Mouse (Mus musculus) forebrain, embryonic 16.5 days (tissue): ENCODE data around the gene Josd1. TPM values are rescaled to one million over a fixed set of nuclear protein-coding genes. Genes with fewer than 3 reads are reported as not detected.

Source experiments
- ATAC-seq: fragments of 200-750 bp; cut with Nextera tagmentation; 2 replicates; pipeline ENCODE4 v1.8.0; 2017; ENCODE audit warnings: mild to moderate bottlenecking, moderate library complexity
- H3K27ac ChIP-seq: fragments of 300-500 bp; sonication (generic); 2 replicates; pipeline ENCODE4 v1.5.1; 2014; ENCODE audit warnings: low read length, control low read depth
- H3K27me3 ChIP-seq: fragments of 300-500 bp; sonication (generic); replicated peaks from 2 replicates; pipeline ENCODE4 v1.6.1; 2014; ENCODE audit warnings: low read length; ENCODE audit not compliant: control insufficient read depth, insufficient read depth
- H3K36me3 ChIP-seq: fragments of 300-500 bp; sonication (generic); 2 replicates; pipeline ENCODE4 v1.6.1; 2014; ENCODE audit not compliant: control insufficient read depth, insufficient read depth
- H3K4me1 ChIP-seq: fragments of 300-500 bp; sonication (generic); replicated peaks from 2 replicates; pipeline ENCODE4 v1.6.1; 2014; ENCODE audit warnings: low read length; ENCODE audit not compliant: control insufficient read depth, insufficient read depth
- H3K4me2 ChIP-seq: fragments of 300-500 bp; sonication (generic); 2 replicates; pipeline ENCODE4 v1.6.1; 2014; ENCODE audit warnings: mild to moderate bottlenecking, low read length, control low read depth
- H3K4me3 ChIP-seq: fragments of 300-500 bp; sonication (generic); replicated peaks from 2 replicates; pipeline ENCODE4 v1.5.1; 2014; ENCODE audit warnings: mild to moderate bottlenecking, low read length, control low read depth
- H3K9ac ChIP-seq: fragments of 300-500 bp; sonication (generic); replicated peaks from 2 replicates; pipeline ENCODE4 v1.6.1; 2014; ENCODE audit warnings: low read depth, low read length, control low read depth
- H3K9me3 ChIP-seq: fragments of 300-500 bp; sonication (generic); 2 replicates; pipeline ENCODE4 v1.6.1; 2016; ENCODE audit warnings: low read length; ENCODE audit not compliant: control insufficient read depth
- WGBS: fragments of 180-500 bp; shearing (Covaris S2); extraction: QIAGEN DNeasy Blood & Tissue Kit; methylation state at CpG from one replicate; pipeline ENCODE4 v1.1.7; 2014; 5-methylcytosine and 5-hydroxymethylcytosine counted together
- polyA plus RNA-seq: library from polyadenylated mRNA; unstranded; fragments of >200 nt; fragmentation: Nextera tagmentation; extraction: Ambion mirVana; gene quantifications from 2 replicates; pipeline ENCODE4 v1.2.1, GENCODE M21; 2015

Josd1 gene
- polyA plus RNA-seq, 1 experiment from 2014 or later = 24.5 TPM

DNA sequence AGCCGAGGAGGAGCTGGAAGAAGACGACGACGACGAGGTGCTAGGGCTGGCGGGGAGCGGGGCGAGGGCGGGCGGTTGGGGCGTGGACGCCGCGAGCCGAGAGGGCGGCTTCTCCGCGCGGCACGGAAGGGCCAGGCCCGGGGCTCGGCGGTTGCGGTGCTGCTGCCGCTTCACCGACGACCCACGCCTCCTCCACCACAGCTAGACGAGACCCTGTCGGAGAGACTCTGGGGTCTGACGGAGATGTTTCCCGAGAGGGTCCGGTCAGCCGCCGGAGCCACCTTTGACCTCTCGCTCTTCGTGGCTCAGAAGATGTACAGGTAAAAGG, 16.8 kb downstream of the Josd1 start:
- Histone ChIP-seq H3K27me3 (no peaks in the 10 kb centered on the region), H3K27ac (0 out of 2 replicates have a peak overlapping the region, but pooled peaks have one; percentile 30), H3K36me3 (peaks cover 25% of the 10 kb centered on the region), H3K4me3 (peak overlapping the region; percentile 77), H3K4me2 (peak overlapping the region; percentile 60), H3K9me3 (no peaks in the 10 kb centered on the region), H3K9ac (peak overlapping the region; percentile 68), H3K4me1 (peaks cover 7% of the 10 kb centered on the region)
- under 1% methylated on average over 37 of the region's 37 CpGs for WGBS
- peak; percentile 57 for ATAC-seq

DNA sequence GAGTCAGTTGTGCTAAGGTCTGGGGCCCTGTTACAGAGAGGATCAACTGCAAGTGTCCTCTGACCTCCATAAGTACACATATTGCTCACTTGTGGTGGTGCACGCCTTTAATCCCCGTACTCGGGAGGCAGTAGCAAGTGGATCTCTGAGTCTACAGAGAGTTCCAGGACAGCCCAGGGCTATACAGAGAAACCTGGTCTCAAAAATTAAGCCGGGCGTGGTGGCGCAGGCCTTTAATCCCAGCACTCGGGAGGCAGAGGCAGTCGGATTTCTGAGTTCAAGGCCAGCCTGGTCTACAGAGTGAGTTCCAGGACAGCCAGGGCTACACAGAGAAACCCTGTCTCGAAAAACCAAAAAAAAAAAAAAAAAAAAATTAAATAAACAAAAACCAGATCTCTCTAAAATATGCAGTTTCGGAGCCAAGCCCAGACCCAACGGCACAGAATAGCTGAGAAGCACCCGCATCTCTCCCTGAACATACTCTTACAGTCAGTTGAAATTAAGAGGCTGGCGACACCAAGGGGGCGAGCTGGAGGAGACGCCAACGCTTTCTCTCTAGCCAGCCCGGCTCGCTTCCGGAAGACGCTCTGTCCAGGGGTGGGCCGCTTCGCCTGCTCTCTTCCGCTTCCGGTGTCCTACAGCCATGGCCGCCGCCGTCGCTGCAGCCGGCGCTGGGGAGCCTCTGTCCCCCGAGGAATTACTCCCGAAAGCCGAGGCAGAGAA, 17.3 kb downstream of the Josd1 start, which contains the start of gene Tomm22:
Gene Tomm22 (plus strand): TSS at position 613 of the 723 bp plus-strand sequence.
- peak within 1 kb of the TSS; percentile 68 for H3K9ac ChIP-seq
- peaks cover 7% of the 10 kb centered on the region for H3K4me1 ChIP-seq
- no peaks in the 10 kb centered on the region for H3K27me3 ChIP-seq
- H3K36me3 ChIP-seq = peaks cover 26% of the 10 kb centered on the region
- no peaks in the 10 kb centered on the region for H3K9me3 ChIP-seq
- 18% methylated on average over 32 of the region's 33 CpGs for WGBS
- ATAC-seq = peak; percentile 99
- peak within 1 kb of the TSS; percentile 77 for H3K4me3 ChIP-seq
- H3K4me2 ChIP-seq = peak within 1 kb of the TSS; percentile 60
- H3K27ac ChIP-seq = 0 out of 2 replicates have a peak within 1 kb of the TSS, but pooled peaks have one; percentile 30

GRCm38 (mm10) chr15:79669195-79669594, 18.5 kb downstream of the Josd1 start:
- no peak overlapping the region for H3K27ac ChIP-seq
- H3K4me1 ChIP-seq = peaks cover 7% of the 10 kb centered on the region
- WGBS = 72% methylated on average over 10 of the region's 10 CpGs
- H3K9me3 ChIP-seq = no peaks in the 10 kb centered on the region
- no peak for ATAC-seq
- H3K9ac ChIP-seq = no peak overlapping the region
- peaks cover 16% of the 10 kb centered on the region for H3K36me3 ChIP-seq
- H3K27me3 ChIP-seq = no peaks in the 10 kb centered on the region
- H3K4me2 ChIP-seq = no peak overlapping the region
- H3K4me3 ChIP-seq = no peak overlapping the region

- H3K27me3 ChIP-seq = no peaks in the 10 kb centered on the region
- no peak for ATAC-seq
- H3K9me3 ChIP-seq = no peaks in the 10 kb centered on the region; the same call in 1 of the 2 replicates
- no peak overlapping the region for H3K4me2 ChIP-seq
- H3K36me3 ChIP-seq = peaks cover 13% of the 10 kb centered on the region
- no peak overlapping the region for H3K4me3 ChIP-seq
- H3K4me1 ChIP-seq = peaks cover 4% of the 10 kb centered on the region
- H3K9ac ChIP-seq = no peak overlapping the region
- 95% methylated on average over 8 of the region's 8 CpGs for WGBS
- no peak overlapping the region for H3K27ac ChIP-seq
Observed at GRCm38 (mm10) chr15:79664666-79665065, 23.1 kb downstream of the Josd1 start.

GRCm38 (mm10) chr15:79661852-79662251, 25.9 kb downstream of the Josd1 start:
- H3K9me3 ChIP-seq = no peaks in the 10 kb centered on the region; the same call in 1 of the 2 replicates
- H3K27me3 ChIP-seq = no peaks in the 10 kb centered on the region
- H3K9ac ChIP-seq = no peak overlapping the region
- no peak overlapping the region for H3K4me2 ChIP-seq
- no peak for ATAC-seq
- 79% methylated on average over 4 of the region's 4 CpGs for WGBS
- H3K27ac ChIP-seq = no peak overlapping the region
- H3K4me3 ChIP-seq = no peak overlapping the region
- peaks cover 7% of the 10 kb centered on the region for H3K4me1 ChIP-seq
- H3K36me3 ChIP-seq = peaks cover 11% of the 10 kb centered on the region

- Histone ChIP-seq H3K36me3 (peaks cover 3% of the 10 kb centered on the region; the same call in 1 of the 2 replicates), H3K27ac (peak within 1 kb of the TSS; percentile 97), H3K27me3 (no peaks in the 10 kb centered on the region), H3K4me2 (peak within 1 kb of the TSS; percentile 57), H3K4me1 (peaks cover 7% of the 10 kb centered on the region), H3K9ac (peak within 1 kb of the TSS; percentile 90), H3K4me3 (peak within 1 kb of the TSS; percentile 57), H3K9me3 (no peaks in the 10 kb centered on the region; the same call in 1 of the 2 replicates)
- 0% methylated on average over 55 of the region's 55 CpGs for WGBS
- peak; percentile 87 for ATAC-seq
Observed at GRCm38 (mm10) chr15:79658531-79659375, 29.0 kb downstream of the Josd1 start, which contains the start of the genes Fam227a and Cby1. TSS of gene Fam227a (minus strand) at chr15:79658956. TSS of gene Cby1 (plus strand) at chr15:79659199.

DNA sequence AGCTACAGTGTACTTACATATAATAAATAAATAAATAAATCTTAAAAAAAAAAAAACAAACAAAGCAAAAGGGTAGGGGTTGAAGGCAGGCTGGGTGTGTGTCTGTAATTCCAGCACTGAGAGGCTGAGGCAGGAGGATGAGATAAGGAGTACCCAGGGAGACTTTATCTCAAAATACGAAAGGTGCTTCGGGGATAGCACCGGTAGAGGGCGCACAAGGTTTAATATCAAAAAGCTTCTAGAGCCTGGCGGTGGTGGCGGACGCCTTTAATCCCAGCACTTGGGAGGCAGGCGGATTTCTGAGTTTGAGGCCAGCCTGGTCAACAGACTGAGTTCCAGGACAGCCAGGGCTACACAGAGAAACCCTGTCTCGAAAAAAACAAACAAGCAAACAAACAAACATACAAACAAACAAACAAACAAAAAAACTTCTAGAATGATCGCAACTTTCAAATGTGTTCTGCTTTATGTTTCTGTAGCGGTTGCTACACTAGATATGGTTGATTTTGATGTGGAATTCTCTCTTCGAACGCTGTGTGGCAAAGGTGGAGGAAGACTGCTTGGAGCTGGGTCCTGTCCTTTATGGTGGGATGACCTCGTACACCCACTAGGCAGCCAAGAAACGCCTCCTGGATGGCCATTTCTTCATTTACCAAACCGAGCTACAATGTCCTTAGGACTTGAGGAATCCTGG, 29.7 kb downstream of the Josd1 start:
- ATAC-seq = peak; percentile 18; the same call in 1 of the 2 replicates

GRCm38 (mm10) chr15:79656451-79656850, 31.3 kb downstream of the Josd1 start:
- Histone ChIP-seq H3K4me1 (peaks cover 7% of the 10 kb centered on the region), H3K4me2 (no peak overlapping the region), H3K9me3 (no peaks in the 10 kb centered on the region), H3K9ac (no peak overlapping the region), H3K27ac (no peak overlapping the region), H3K4me3 (no peak overlapping the region), H3K36me3 (no peaks in the 10 kb centered on the region; the same call in 1 of the 2 replicates), H3K27me3 (no peaks in the 10 kb centered on the region)
- ATAC-seq = no peak
- WGBS = 91% methylated on average over 14 of the region's 14 CpGs

More for the DNA sequence above, 29.7 kb downstream of the Josd1 start:
- Histone ChIP-seq H3K9ac (peak overlapping the region; percentile 90), H3K9me3 (no peaks in the 10 kb centered on the region; the same call in 1 of the 2 replicates), H3K4me3 (peak overlapping the region; percentile 57), H3K36me3 (peaks cover 3% of the 10 kb centered on the region; the same call in 1 of the 2 replicates), H3K4me2 (peak overlapping the region; percentile 57), H3K27ac (peak overlapping the region; percentile 97), H3K4me1 (peaks cover 7% of the 10 kb centered on the region), H3K27me3 (no peaks in the 10 kb centered on the region)
- under 1% methylated on average over 16 of the region's 16 CpGs for WGBS
